Mouse (Mus musculus): ENCODE results near the gene Sdccag8.

GRCm38 (mm10) chr1:176973356-176974088 lies 159.1 kb downstream of the Sdccag8 start:
- TF ChIP-seq CTCF (IDR thresholded peaks at IDR 0.05; ENCODE audit: extremely low read depth, insufficient read depth, insufficient read length, insufficient replicate concordance): no peak
- no peak for TF ChIP-seq POLR2A (IDR thresholded peaks at IDR 0.05; ENCODE audit: low read depth, low read length)
